Mouse (Mus musculus): Measurements from ENCODE around the gene Josd2. TPM values are rescaled to one million over a fixed set of nuclear protein-coding genes. Genes with fewer than 3 reads are reported as not detected.

Josd2 gene
- polyA plus RNA-seq, 1 experiment from 2014 or later: 78.9 TPM

Small RNA genes within 50 kb of the gene (microRNA-seq; reads per million reads assigned to microRNA genes)
- 0.44 reads per million for gene Mir7052

Other genes with a start within 250 kb of the Josd2 start
- 4.1 and 6.6 TPM in 2 replicates for gene Klk1, start 242.6 kb upstream of the Josd2 start, polyA plus RNA-seq (2015; fragmentation: Nextera tagmentation; extraction: Ambion mirVana)
- not detected in 2 replicates for gene Gm36864, start 231.8 kb upstream of the Josd2 start, polyA plus RNA-seq (2015; fragmentation: Nextera tagmentation; extraction: Ambion mirVana)
- gene 1700028J19Rik, start 221.3 kb upstream of the Josd2 start, polyA plus RNA-seq (2015; fragmentation: Nextera tagmentation; extraction: Ambion mirVana): 1.1 and 1.7 TPM in 2 replicates
- 159 and 163 TPM in 2 replicates for gene 2410002F23Rik, start 221.3 kb upstream of the Josd2 start, polyA plus RNA-seq (2015; fragmentation: Nextera tagmentation; extraction: Ambion mirVana)
- 0.13 and 0.21 TPM in 2 replicates for gene Acp4, start 210.6 kb upstream of the Josd2 start, polyA plus RNA-seq (2015; fragmentation: Nextera tagmentation; extraction: Ambion mirVana)
- not detected in 2 replicates for gene Gm15517, start 206.5 kb upstream of the Josd2 start, polyA plus RNA-seq (2015; fragmentation: Nextera tagmentation; extraction: Ambion mirVana)
- 6.0 and 7.0 TPM in 2 replicates for gene Clec11a, start 161.1 kb upstream of the Josd2 start, polyA plus RNA-seq (2015; fragmentation: Nextera tagmentation; extraction: Ambion mirVana)
- 1.6 and 2.5 TPM in 2 replicates for gene Shank1, start 157.7 kb upstream of the Josd2 start, polyA plus RNA-seq (2015; fragmentation: Nextera tagmentation; extraction: Ambion mirVana)
- gene Syt3, start 83.9 kb upstream of the Josd2 start, polyA plus RNA-seq (2015; fragmentation: Nextera tagmentation; extraction: Ambion mirVana): 2.4 and 2.5 TPM in 2 replicates
- gene 1700008O03Rik, start 82.2 kb upstream of the Josd2 start, polyA plus RNA-seq (2015; fragmentation: Nextera tagmentation; extraction: Ambion mirVana): 1.1 TPM in 2 replicates
- gene Lrrc4b, start 39.0 kb upstream of the Josd2 start, polyA plus RNA-seq (2015; fragmentation: Nextera tagmentation; extraction: Ambion mirVana): 0.36 and 0.44 TPM in 2 replicates
- 3.2 and 3.9 TPM in 2 replicates for gene Aspdh, start 2.6 kb upstream of the Josd2 start, polyA plus RNA-seq (2015; fragmentation: Nextera tagmentation; extraction: Ambion mirVana)
- gene Emc10, start 28.5 kb downstream of the Josd2 start, polyA plus RNA-seq (2015; fragmentation: Nextera tagmentation; extraction: Ambion mirVana): 113 and 120 TPM in 2 replicates
- 14.3 and 16.5 TPM in 2 replicates for gene Fam71e1, start 28.6 kb downstream of the Josd2 start, polyA plus RNA-seq (2015; fragmentation: Nextera tagmentation; extraction: Ambion mirVana)
- gene Mybpc2, start 56.7 kb downstream of the Josd2 start, polyA plus RNA-seq (2015; fragmentation: Nextera tagmentation; extraction: Ambion mirVana): 0.16 and 0.27 TPM in 2 replicates
- 0.16 TPM in 1 of 2 replicates, not detected in the other for gene Spib, start 64.1 kb downstream of the Josd2 start, polyA plus RNA-seq (2015; fragmentation: Nextera tagmentation; extraction: Ambion mirVana)
- gene Pold1, start 80.9 kb downstream of the Josd2 start, polyA plus RNA-seq (2015; fragmentation: Nextera tagmentation; extraction: Ambion mirVana): 95.4 and 101 TPM in 2 replicates
- 74.6 and 76.8 TPM in 2 replicates for gene Nr1h2, start 86.0 kb downstream of the Josd2 start, polyA plus RNA-seq (2015; fragmentation: Nextera tagmentation; extraction: Ambion mirVana)
- 30.3 and 33.2 TPM in 2 replicates for gene Napsa, start 104.4 kb downstream of the Josd2 start, polyA plus RNA-seq (2015; fragmentation: Nextera tagmentation; extraction: Ambion mirVana)
- gene Kcnc3, start 122.7 kb downstream of the Josd2 start, polyA plus RNA-seq (2015; fragmentation: Nextera tagmentation; extraction: Ambion mirVana): 0.17 and 0.30 TPM in 2 replicates
- gene Myh14, start 202.9 kb downstream of the Josd2 start, polyA plus RNA-seq (2015; fragmentation: Nextera tagmentation; extraction: Ambion mirVana): 1.6 and 2.7 TPM in 2 replicates
- not detected in 2 replicates for gene Izumo2, start 240.8 kb downstream of the Josd2 start, polyA plus RNA-seq (2015; fragmentation: Nextera tagmentation; extraction: Ambion mirVana)